Mouse (Mus musculus) lung, embryonic 14.5 days (tissue): ENCODE data around the gene Smarce1. TPM values are rescaled to one million over a fixed set of nuclear protein-coding genes. Genes with fewer than 3 reads are reported as not detected.

Experiments used
- ATAC-seq: fragments of 200-750 bp; cut with Nextera tagmentation; 2 replicates; pipeline ENCODE4 v1.8.0; 2017; ENCODE audit warnings: mild to moderate bottlenecking, moderate TSS enrichment, moderate library complexity; ENCODE audit not compliant: insufficient read depth
- DNase-seq: peaks from one replicate; pipeline ENCODE4 v3.0.0-alpha.2; 2015
- H3K27ac ChIP-seq: fragments of 300-500 bp; sonication (generic); 2 replicates; pipeline ENCODE4 v1.5.1; 2014; ENCODE audit warnings: low read depth, mild to moderate bottlenecking, moderate library complexity
- H3K27me3 ChIP-seq: fragments of 300-500 bp; sonication (generic); 2 replicates; pipeline ENCODE4 v1.6.1; 2014; ENCODE audit warnings: low read length, control low read depth; ENCODE audit not compliant: insufficient read depth
- H3K36me3 ChIP-seq: fragments of 300-500 bp; sonication (generic); 2 replicates; pipeline ENCODE4 v1.6.1; 2014; ENCODE audit warnings: control low read depth; ENCODE audit not compliant: insufficient read depth
- H3K4me1 ChIP-seq: fragments of 300-500 bp; sonication (generic); 2 replicates; pipeline ENCODE4 v1.6.1; 2014; ENCODE audit warnings: antibody characterized with exemption, control low read depth; ENCODE audit not compliant: insufficient read depth
- H3K4me2 ChIP-seq: fragments of 300-500 bp; sonication (generic); 2 replicates; pipeline ENCODE4 v1.6.1; 2014; ENCODE audit warnings: mild to moderate bottlenecking
- H3K4me3 ChIP-seq: fragments of 300-500 bp; sonication (generic); 2 replicates; pipeline ENCODE4 v1.5.1; 2014; ENCODE audit warnings: low read depth, low read length
- H3K9ac ChIP-seq: fragments of 300-500 bp; sonication (generic); 2 replicates; pipeline ENCODE4 v1.6.1; 2014
- H3K9me3 ChIP-seq: fragments of 300-500 bp; sonication (generic); 2 replicates; pipeline ENCODE4 v1.6.1; 2016; ENCODE audit warnings: low read depth, low read length, control low read depth
- CTCF ChIP-seq: IDR thresholded peaks from 2 replicates; pipeline ENCODE4 v1.5.1; 2016; ENCODE audit warnings: antibody characterized with exemption, low read depth
- WGBS: fragments of 180-500 bp; shearing (Covaris S2); extraction: QIAGEN DNeasy Blood & Tissue Kit; methylation state at CpG from one replicate; pipeline ENCODE4 v1.1.7; 2014; 5-methylcytosine and 5-hydroxymethylcytosine counted together
- polyA plus RNA-seq: library from polyadenylated mRNA; unstranded; fragments of >200 nt; fragmentation: Nextera tagmentation; extraction: Ambion mirVana; gene quantifications from 2 replicates; pipeline ENCODE4 v1.2.1, GENCODE M21; 2014

Gene Smarce1
- polyA plus RNA-seq, 1 experiment from 2014 or later: 189 TPM

- no peaks in the 10 kb centered on the region for H3K9me3 ChIP-seq
- H3K4me1 ChIP-seq: no peaks in the 10 kb centered on the region
- H3K4me3 ChIP-seq: no peak overlapping the region
- H3K4me2 ChIP-seq: no peak overlapping the region
- DNase-seq: no peak
- TF ChIP-seq CTCF: no peak
- ATAC-seq: no peak
- no peaks in the 10 kb centered on the region for H3K27me3 ChIP-seq
- H3K36me3 ChIP-seq: peaks cover 83% of the 10 kb centered on the region
- 49% methylated on average over 2 of the region's 2 CpGs for WGBS
- H3K27ac ChIP-seq: no peak overlapping the region
- no peak overlapping the region for H3K9ac ChIP-seq
Observed at GRCm38 (mm10) chr11:99211964-99212363, 18.9 kb downstream of the Smarce1 start.

GRCm38 (mm10) chr11:99208105-99208669 lies 22.6 kb downstream of the Smarce1 start:
- H3K27ac ChIP-seq: no peak overlapping the region
- no peak overlapping the region for H3K9ac ChIP-seq
- no peaks in the 10 kb centered on the region for H3K9me3 ChIP-seq
- ATAC-seq (no peak), DNase-seq (no peak)
- no peak overlapping the region for H3K4me2 ChIP-seq
- TF ChIP-seq CTCF: no peak
- H3K4me1 ChIP-seq: no peaks in the 10 kb centered on the region
- 66% methylated on average over 8 of the region's 8 CpGs for WGBS
- no peak overlapping the region for H3K4me3 ChIP-seq
- no peaks in the 10 kb centered on the region for H3K27me3 ChIP-seq
- peaks cover 46% of the 10 kb centered on the region for H3K36me3 ChIP-seq

- Histone ChIP-seq H3K9ac (no peak overlapping the region), H3K9me3 (no peaks in the 10 kb centered on the region), H3K4me3 (no peak overlapping the region), H3K36me3 (peaks cover 38% of the 10 kb centered on the region), H3K27me3 (no peaks in the 10 kb centered on the region), H3K4me2 (no peak overlapping the region), H3K4me1 (no peaks in the 10 kb centered on the region), H3K27ac (no peak overlapping the region)
- DNase-seq (no peak), ATAC-seq (no peak)
- WGBS: 11% methylated on average over 2 of the region's 2 CpGs
- no peak for TF ChIP-seq CTCF
Observed at GRCm38 (mm10) chr11:99207449-99207848, 23.4 kb downstream of the Smarce1 start.

- Histone ChIP-seq H3K27me3 (no peaks in the 10 kb centered on the region), H3K27ac (no peak overlapping the region), H3K4me3 (no peak overlapping the region), H3K36me3 (peaks cover 33% of the 10 kb centered on the region), H3K4me1 (no peaks in the 10 kb centered on the region), H3K9me3 (no peaks in the 10 kb centered on the region), H3K9ac (no peak overlapping the region), H3K4me2 (no peak overlapping the region)
- DNase-seq: peak; percentile 50
- ATAC-seq: no peak; the same call in 1 of the 2 replicates
- TF ChIP-seq CTCF: peak; percentile 52
- 17% methylated on average over 2 of the region's 2 CpGs for WGBS
Observed at GRCm38 (mm10) chr11:99206954-99207353, 23.9 kb downstream of the Smarce1 start.

- Histone ChIP-seq H3K4me2 (no peak overlapping the region), H3K27ac (no peak overlapping the region), H3K27me3 (no peaks in the 10 kb centered on the region), H3K4me1 (no peaks in the 10 kb centered on the region), H3K9ac (no peak overlapping the region), H3K36me3 (no peaks in the 10 kb centered on the region), H3K4me3 (no peak overlapping the region), H3K9me3 (no peaks in the 10 kb centered on the region)
- WGBS: 22% methylated on average over 14 of the region's 14 CpGs
- TF ChIP-seq CTCF: peak; percentile 71
- ATAC-seq: no peak
- peak; percentile 64 for DNase-seq
Observed at GRCm38 (mm10) chr11:99189154-99189582, 41.6 kb downstream of the Smarce1 start.

GRCm38 (mm10) chr11:99187348-99187747 lies 43.5 kb downstream of the Smarce1 start:
- DNase-seq (no peak), ATAC-seq (no peak)
- Histone ChIP-seq H3K36me3 (no peaks in the 10 kb centered on the region), H3K27ac (no peak overlapping the region), H3K9ac (no peak overlapping the region), H3K9me3 (no peaks in the 10 kb centered on the region), H3K4me2 (no peak overlapping the region), H3K4me3 (no peak overlapping the region), H3K27me3 (no peaks in the 10 kb centered on the region), H3K4me1 (no peaks in the 10 kb centered on the region)
- no peak for TF ChIP-seq CTCF
- WGBS: 51% methylated on average over 4 of the region's 4 CpGs

- TF ChIP-seq CTCF: no peak
- no peak overlapping the region for H3K27ac ChIP-seq
- H3K4me2 ChIP-seq: no peak overlapping the region
- DNase-seq: no peak
- no peaks in the 10 kb centered on the region for H3K36me3 ChIP-seq
- no peaks in the 10 kb centered on the region for H3K27me3 ChIP-seq
- WGBS: 72% methylated on average over 2 of the region's 2 CpGs
- H3K9me3 ChIP-seq: no peaks in the 10 kb centered on the region
- no peak for ATAC-seq
- no peaks in the 10 kb centered on the region for H3K4me1 ChIP-seq
- H3K4me3 ChIP-seq: no peak overlapping the region
- no peak overlapping the region for H3K9ac ChIP-seq
Observed at GRCm38 (mm10) chr11:99186836-99187235, 44.0 kb downstream of the Smarce1 start.

- no peak for TF ChIP-seq CTCF
- Histone ChIP-seq H3K4me1 (no peaks in the 10 kb centered on the region), H3K4me2 (no peak overlapping the region), H3K27ac (no peak overlapping the region), H3K9me3 (no peaks in the 10 kb centered on the region), H3K36me3 (no peaks in the 10 kb centered on the region), H3K4me3 (no peak overlapping the region), H3K27me3 (no peaks in the 10 kb centered on the region), H3K9ac (no peak overlapping the region)
- WGBS: 63% methylated on average over 11 of the region's 11 CpGs
- ATAC-seq (no peak), DNase-seq (no peak)
Observed at GRCm38 (mm10) chr11:99182575-99182974, 48.2 kb downstream of the Smarce1 start.
